Mouse (Mus musculus): ENCODE data around the gene Pou3f3. TPM values are rescaled to one million over a fixed set of nuclear protein-coding genes. Genes with fewer than 3 reads are reported as not detected.

Gene Pou3f3
- polyA plus RNA-seq, 1 experiment from 2014 or later, result 0.02 TPM

DNA sequence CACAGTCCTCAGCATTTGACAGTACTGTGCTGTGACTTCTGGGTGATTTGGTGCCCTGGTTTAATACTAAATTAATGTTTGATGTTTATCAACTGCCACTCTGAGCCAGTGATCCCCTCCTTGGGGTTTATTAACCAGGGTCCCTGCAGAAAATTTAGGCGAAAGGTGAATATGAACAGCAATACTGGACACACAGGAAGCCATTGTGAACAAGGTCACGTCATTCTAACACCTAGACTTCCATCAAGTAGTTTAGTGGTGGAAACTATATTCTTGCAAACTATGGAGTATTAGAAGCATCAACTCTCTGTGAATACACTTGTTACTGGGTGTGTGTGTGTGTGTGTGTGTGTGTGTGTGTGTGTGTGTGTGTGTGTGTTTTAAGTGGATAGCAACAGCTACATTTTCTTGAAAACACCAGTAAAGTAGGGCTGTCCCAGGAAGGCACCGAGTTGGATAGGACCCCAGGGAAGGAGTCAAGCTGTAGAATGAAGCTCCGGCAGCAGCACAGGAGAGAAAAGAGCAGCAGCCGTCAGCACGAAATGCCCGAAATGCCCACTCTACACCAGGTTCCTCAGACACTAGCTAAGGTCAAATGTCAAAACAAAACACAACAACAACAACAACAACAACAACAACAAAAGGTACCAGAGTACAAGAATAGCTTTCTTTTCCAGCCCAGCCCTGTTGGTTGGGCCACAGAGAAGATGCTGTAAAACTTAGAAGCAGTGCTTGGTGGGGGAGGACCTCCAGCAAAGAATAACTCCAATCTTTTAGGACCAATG, 7.6 kb upstream of the Pou3f3 start:
- no peak overlapping the region for H3K9ac ChIP-seq
- 9% methylated on average over 7 of the region's 7 CpGs for WGBS (ENCODE audit: insufficient replicate concordance)
- no peak overlapping the region for H3K4me2 ChIP-seq

DNA sequence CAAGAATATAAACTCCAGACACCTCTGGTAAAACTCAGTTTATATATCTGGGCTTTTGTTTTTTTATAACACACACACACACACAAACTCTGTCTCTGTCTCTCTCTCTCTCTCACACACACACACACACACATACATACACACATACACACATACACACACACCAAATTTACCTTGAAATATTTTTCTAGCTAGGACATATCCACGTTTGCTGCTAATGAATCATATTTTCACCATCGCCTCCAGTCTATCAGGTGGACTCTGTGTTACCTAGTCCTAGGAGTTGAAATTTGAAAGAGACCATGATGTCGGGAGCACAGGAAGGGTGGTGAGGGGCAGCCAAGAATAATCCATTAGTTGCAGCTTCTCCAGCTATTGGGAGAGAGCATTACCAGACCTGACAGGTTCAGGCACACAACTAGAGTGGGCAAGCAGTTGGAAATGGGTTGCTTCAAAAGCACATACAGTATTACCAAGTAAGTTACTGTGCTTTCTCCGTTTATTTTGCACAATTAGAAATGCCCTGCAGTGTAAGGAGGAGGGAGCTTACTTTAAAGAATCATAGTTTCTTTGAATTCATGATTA, 6.9 kb upstream of the Pou3f3 start:
- H3K36me3 ChIP-seq, result no peaks in the 10 kb centered on the region
- ATAC-seq, result no peak
- H3K4me2 ChIP-seq, result no peak overlapping the region
- H3K4me1 ChIP-seq, result no peaks in the 10 kb centered on the region
- H3K9me3 ChIP-seq (replicated peaks), result no peaks in the 10 kb centered on the region
- no peak overlapping the region for H3K4me3 ChIP-seq
- WGBS (ENCODE audit: insufficient replicate concordance), result 7% methylated on average over 4 of the region's 4 CpGs
- no peak overlapping the region for H3K27ac ChIP-seq
- H3K9ac ChIP-seq, result no peak overlapping the region
- H3K27me3 ChIP-seq (replicated peaks), result peaks cover 100% of the 10 kb centered on the region

More for the DNA sequence above, 7.6 kb upstream of the Pou3f3 start:
- Histone ChIP-seq H3K4me1 (no peaks in the 10 kb centered on the region), H3K27me3 (replicated peaks) (peaks cover 100% of the 10 kb centered on the region), H3K9me3 (replicated peaks) (no peaks in the 10 kb centered on the region), H3K4me3 (no peak overlapping the region), H3K36me3 (no peaks in the 10 kb centered on the region), H3K27ac (no peak overlapping the region)
- ATAC-seq, result no peak

GRCm38 (mm10) chr1:42690024-42690575, 5.5 kb upstream of the Pou3f3 start:
- Histone ChIP-seq H3K27ac (no peak overlapping the region), H3K9ac (no peak overlapping the region), H3K9me3 (replicated peaks) (no peaks in the 10 kb centered on the region), H3K4me1 (no peaks in the 10 kb centered on the region), H3K36me3 (no peaks in the 10 kb centered on the region), H3K4me2 (no peak overlapping the region), H3K27me3 (replicated peaks) (peaks cover 100% of the 10 kb centered on the region), H3K4me3 (no peak overlapping the region)
- 4% methylated on average over 4 of the region's 4 CpGs for WGBS (ENCODE audit: insufficient replicate concordance)
- ATAC-seq, result no peak

- 3% methylated on average over 9 of the region's 9 CpGs for WGBS (ENCODE audit: insufficient replicate concordance)
- no peak overlapping the region for H3K27ac ChIP-seq
- H3K4me2 ChIP-seq, result no peak overlapping the region
- peaks cover 100% of the 10 kb centered on the region for H3K27me3 ChIP-seq (replicated peaks)
- no peak overlapping the region for H3K4me3 ChIP-seq
- no peak overlapping the region for H3K9ac ChIP-seq
- H3K36me3 ChIP-seq, result no peaks in the 10 kb centered on the region
- no peak for ATAC-seq
- H3K4me1 ChIP-seq, result no peaks in the 10 kb centered on the region
- no peaks in the 10 kb centered on the region for H3K9me3 ChIP-seq (replicated peaks)
These were observed 4.1 kb upstream of the Pou3f3 start for GRCm38 (mm10) chr1:42691202-42692170.

DNA sequence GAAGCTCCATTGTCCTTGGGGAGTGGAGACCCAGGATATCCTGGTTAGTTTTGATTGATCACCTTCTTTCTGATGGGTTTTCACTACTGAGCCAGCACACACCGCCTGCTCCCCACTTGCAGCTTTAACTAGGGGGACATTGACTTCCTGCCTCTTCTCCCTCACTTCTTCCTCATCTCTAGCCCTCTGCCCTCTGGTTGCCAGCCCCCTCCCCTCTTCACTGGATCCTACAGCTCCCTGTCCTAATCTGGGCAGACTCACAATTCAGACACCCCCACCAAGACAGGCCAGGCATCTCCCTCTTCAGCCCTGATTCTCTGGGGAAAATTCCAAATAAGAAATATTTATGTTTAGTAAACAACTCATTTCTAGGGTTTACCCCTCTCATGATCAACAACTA, 3.3 kb upstream of the Pou3f3 start:
- 8% methylated on average over 1 of the region's 1 CpGs for WGBS (ENCODE audit: insufficient replicate concordance)
- no peak for ATAC-seq

GRCm38 (mm10) chr1:42693101-42693715, 2.4 kb upstream of the Pou3f3 start:
- ATAC-seq, result no peak
- Histone ChIP-seq H3K27me3 (replicated peaks) (peaks cover 100% of the 10 kb centered on the region), H3K9me3 (replicated peaks) (no peaks in the 10 kb centered on the region), H3K27ac (no peak overlapping the region), H3K4me1 (peaks cover 7% of the 10 kb centered on the region; the same call in 1 of the 2 replicates), H3K9ac (no peak overlapping the region), H3K4me3 (0 out of 2 replicates have a peak overlapping the region, but pooled peaks have one; percentile 33), H3K36me3 (no peaks in the 10 kb centered on the region), H3K4me2 (peak overlapping the region; percentile 46; the same call in 1 of the 2 replicates)
- WGBS (ENCODE audit: insufficient replicate concordance), result 1% methylated on average over 21 of the region's 21 CpGs

More for the DNA sequence above, 3.3 kb upstream of the Pou3f3 start:
- Histone ChIP-seq H3K27me3 (replicated peaks) (peaks cover 100% of the 10 kb centered on the region), H3K4me1 (peaks cover under 1% of the 10 kb centered on the region; the same call in 1 of the 2 replicates), H3K9me3 (replicated peaks) (no peaks in the 10 kb centered on the region), H3K27ac (no peak overlapping the region), H3K36me3 (no peaks in the 10 kb centered on the region), H3K4me3 (no peak overlapping the region), H3K4me2 (no peak overlapping the region), H3K9ac (no peak overlapping the region)

GRCm38 (mm10) chr1:42693852-42694251, 1.7 kb upstream of the Pou3f3 start:
- WGBS (ENCODE audit: insufficient replicate concordance), result under 1% methylated on average over 22 of the region's 22 CpGs
- no peak for ATAC-seq

DNA sequence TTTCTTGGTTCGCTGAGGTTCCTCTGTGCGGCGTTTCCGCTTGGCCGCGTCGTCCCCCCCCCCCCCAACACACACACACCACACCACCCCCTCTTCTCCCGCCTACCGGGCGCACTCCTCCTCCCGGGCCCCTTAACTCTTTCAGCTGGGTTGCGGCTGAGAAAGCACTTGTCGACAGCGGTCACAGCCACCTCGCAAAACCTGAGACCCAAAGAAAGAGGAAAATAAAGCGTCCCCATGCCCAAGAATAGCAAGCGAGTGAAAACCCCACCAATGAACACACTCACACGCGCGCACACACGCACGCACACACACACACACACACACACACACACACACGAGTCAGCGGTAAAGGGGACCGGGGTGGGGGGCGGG, 1.3 kb upstream of the Pou3f3 start:
- Histone ChIP-seq H3K4me3 (peak overlapping the region; percentile 33), H3K36me3 (no peaks in the 10 kb centered on the region), H3K4me2 (peak overlapping the region; percentile 46), H3K27ac (no peak overlapping the region), H3K4me1 (peaks cover 7% of the 10 kb centered on the region; the same call in 1 of the 2 replicates), H3K9me3 (replicated peaks) (no peaks in the 10 kb centered on the region), H3K27me3 (replicated peaks) (peaks cover 100% of the 10 kb centered on the region), H3K9ac (no peak overlapping the region)
- ATAC-seq, result no peak
- WGBS (ENCODE audit: insufficient replicate concordance), result 4% methylated on average over 20 of the region's 26 CpGs

More at GRCm38 (mm10) chr1:42693852-42694251, 1.7 kb upstream of the Pou3f3 start:
- H3K27me3 ChIP-seq (replicated peaks), result peaks cover 100% of the 10 kb centered on the region
- no peaks in the 10 kb centered on the region for H3K9me3 ChIP-seq (replicated peaks)
- H3K4me3 ChIP-seq, result peak overlapping the region; percentile 33
- H3K4me1 ChIP-seq, result peaks cover 7% of the 10 kb centered on the region; the same call in 1 of the 2 replicates
- H3K36me3 ChIP-seq, result no peaks in the 10 kb centered on the region
- H3K27ac ChIP-seq, result no peak overlapping the region
- peak overlapping the region; percentile 46 for H3K4me2 ChIP-seq
- no peak overlapping the region for H3K9ac ChIP-seq

DNA sequence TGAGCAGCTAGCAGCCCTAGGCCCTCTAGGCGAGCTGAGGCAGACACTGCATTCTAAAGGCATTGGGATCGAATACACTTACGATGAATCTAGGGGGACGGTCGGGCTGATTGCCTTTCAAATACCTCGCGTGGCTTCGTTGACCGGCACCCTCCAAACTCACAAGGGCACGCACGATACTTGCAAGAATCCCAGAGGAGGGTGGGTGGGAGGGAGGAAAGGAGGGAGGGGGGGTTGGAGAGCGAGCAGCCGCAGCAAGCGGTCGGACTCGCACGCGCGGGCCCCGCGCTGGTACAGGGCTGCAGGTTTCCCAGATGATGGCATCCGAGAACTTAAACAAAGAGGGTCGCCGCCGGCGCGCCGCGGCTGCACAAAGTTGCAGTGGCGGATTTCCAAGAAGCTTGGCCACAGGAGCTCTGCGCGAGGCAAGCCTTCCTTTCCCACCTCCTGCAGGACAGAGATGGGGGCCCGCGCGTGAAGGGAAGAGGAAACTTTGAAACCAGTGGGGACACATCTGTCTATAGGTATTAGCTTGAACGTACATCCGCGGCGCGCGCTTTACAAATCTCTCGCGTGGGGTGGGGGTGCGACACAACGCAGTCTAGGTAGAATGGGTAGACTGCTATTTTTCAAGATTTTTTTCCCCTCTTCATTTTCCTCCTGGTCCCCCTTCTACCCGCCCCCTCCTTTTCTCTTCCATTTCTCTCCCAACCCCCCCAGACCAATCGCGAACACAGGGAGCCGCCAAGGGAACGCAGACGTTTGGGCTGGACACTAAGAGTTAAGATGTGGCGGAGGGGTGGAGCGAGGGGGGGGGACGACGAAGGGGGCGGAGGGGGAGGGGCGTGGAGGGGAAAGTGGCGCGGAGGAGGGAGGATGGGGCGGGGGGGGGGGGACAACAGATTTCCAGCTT, 647 bp upstream of the Pou3f3 start:
- Histone ChIP-seq H3K27me3 (replicated peaks) (peaks cover 98% of the 10 kb centered on the region), H3K4me3 (peak overlapping the region; percentile 33), H3K36me3 (no peaks in the 10 kb centered on the region), H3K4me2 (peak overlapping the region; percentile 46), H3K27ac (no peak overlapping the region), H3K9ac (no peak overlapping the region), H3K4me1 (peaks cover 7% of the 10 kb centered on the region; the same call in 1 of the 2 replicates), H3K9me3 (replicated peaks) (no peaks in the 10 kb centered on the region)
- WGBS (ENCODE audit: insufficient replicate concordance), result under 1% methylated on average over 55 of the region's 60 CpGs
- no peak for ATAC-seq

DNA sequence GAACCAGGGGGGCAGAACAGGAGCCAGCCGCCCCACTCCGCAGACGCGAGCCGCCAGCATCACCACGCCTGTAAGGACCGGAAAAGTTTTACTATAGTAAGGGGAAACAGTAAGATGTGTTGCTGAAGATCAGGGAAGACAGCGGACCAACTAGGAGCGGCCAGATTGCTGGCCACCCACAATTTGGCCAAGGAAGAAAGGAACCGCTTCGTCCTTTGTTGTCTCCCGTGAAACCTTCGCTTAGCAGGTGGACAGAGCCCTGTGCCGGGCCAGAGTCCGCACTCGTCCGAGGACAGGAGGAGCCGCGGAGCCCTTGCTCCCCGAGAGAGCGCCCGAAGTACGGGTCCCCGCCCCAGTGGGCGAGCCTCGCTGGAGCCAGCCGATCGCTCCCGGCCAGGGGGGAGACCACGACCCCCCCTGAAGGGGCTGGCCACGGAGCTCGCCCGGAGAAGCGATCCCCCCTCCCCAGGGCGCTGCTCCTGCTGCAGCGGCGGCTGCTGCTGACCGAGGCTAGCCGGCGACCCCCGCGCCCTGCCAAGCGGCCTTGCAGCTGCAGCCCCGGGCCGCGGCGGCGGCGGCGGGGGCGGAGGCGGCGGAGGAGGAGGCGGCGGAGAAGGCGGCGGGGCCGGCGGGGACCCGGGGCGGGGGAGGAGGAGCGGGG, 933 bp downstream of the Pou3f3 start:
- Histone ChIP-seq H3K4me1 (peaks cover 7% of the 10 kb centered on the region; the same call in 1 of the 2 replicates), H3K4me2 (peak overlapping the region; percentile 62), H3K9ac (no peak overlapping the region)

More for the DNA sequence above, 933 bp downstream of the Pou3f3 start:
- Histone ChIP-seq H3K36me3 (no peaks in the 10 kb centered on the region), H3K9me3 (replicated peaks) (no peaks in the 10 kb centered on the region), H3K4me3 (peak overlapping the region; percentile 48), H3K27ac (no peak overlapping the region), H3K27me3 (replicated peaks) (peaks cover 97% of the 10 kb centered on the region)
- no peak for ATAC-seq
- under 1% methylated on average over 38 of the region's 62 CpGs for WGBS (ENCODE audit: insufficient replicate concordance)

All from liver, embryonic 12.5 days (tissue).